Mouse (Mus musculus): ENCODE results near the gene Arhgef12. TPM values are rescaled to one million over a fixed set of nuclear protein-coding genes. Genes with fewer than 3 reads are reported as not detected.
A peak's percentile ranks its signal among the peaks of the same experiment; 100 is the strongest.

The Arhgef12 gene
- polyA plus RNA-seq, 1 experiment from 2014 or later: 16.8 TPM

GRCm38 (mm10) chr9:43106426-43107186 is 433 bp downstream of the Arhgef12 start:
- peaks cover 2% of the 10 kb centered on the region for H3K36me3 ChIP-seq (ENCODE audit: control insufficient read depth, insufficient read depth, low read length)
- no peaks in the 10 kb centered on the region for H3K27me3 ChIP-seq (ENCODE audit: control insufficient read depth, insufficient read depth, low read length)
- peak overlapping the region; percentile 91 for H3K4me3 ChIP-seq (ENCODE audit: low read depth, low read length)
- no peaks in the 10 kb centered on the region for H3K9me3 ChIP-seq (replicated peaks; ENCODE audit: control insufficient read depth, low read length)
- 28% methylated on average over 22 of the region's 22 CpGs for WGBS (ENCODE audit: insufficient replicate concordance)
- 0 out of 2 replicates have a peak, but pooled peaks have one; percentile 11 for ATAC-seq (replicated peaks; ENCODE audit: insufficient number of reproducible peaks, low FRiP score, low TSS enrichment)
- peaks cover 19% of the 10 kb centered on the region for H3K4me1 ChIP-seq (ENCODE audit: control insufficient read depth, insufficient read depth, low read length)
- H3K27ac ChIP-seq (ENCODE audit: low read depth, low read length): peak overlapping the region; percentile 94
- H3K4me2 ChIP-seq: peak overlapping the region; percentile 83
- peak overlapping the region; percentile 96 for H3K9ac ChIP-seq (ENCODE audit: low read depth, low read length)

DNA sequence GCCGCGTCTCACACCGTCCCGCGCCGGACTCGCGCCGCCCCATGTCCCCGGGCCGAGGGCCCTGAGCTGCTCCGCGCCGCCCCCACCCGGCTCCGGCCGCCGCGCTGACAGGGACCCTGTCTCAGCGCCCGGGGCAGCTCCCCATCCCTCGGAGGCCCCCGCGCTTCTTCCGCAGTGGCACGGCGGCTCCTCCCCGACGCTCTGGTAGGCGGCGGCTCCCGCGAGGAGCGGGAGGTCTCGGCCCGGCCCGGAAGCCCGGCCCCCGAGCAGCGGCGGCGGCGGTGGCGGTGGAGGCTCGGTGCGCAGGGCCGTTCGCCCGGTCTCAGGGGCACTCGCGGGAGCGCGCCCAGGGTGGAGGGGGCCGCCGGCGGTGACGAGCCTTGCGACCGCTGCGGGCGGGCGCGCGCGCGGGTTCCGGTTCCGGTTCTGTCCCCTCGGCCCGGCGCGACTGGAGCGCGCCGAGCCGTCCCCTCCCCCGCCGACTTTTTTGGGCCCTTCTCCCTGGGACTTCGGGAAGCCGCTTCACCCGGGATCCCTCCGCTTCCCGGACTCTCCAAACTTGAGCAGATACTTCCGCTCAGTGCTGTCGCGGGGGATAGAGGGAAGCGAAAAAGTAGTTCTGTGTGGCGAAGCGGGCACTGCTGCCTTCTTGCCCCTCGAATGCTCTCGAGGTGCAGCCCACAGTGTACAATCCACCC is 1.2 kb downstream of the Arhgef12 start:
- H3K4me2 ChIP-seq: peak overlapping the region; percentile 83
- no peaks in the 10 kb centered on the region for H3K36me3 ChIP-seq (ENCODE audit: control insufficient read depth, insufficient read depth, low read length)
- H3K9ac ChIP-seq (ENCODE audit: low read depth, low read length): peak overlapping the region; percentile 96
- peaks cover 20% of the 10 kb centered on the region for H3K4me1 ChIP-seq (ENCODE audit: control insufficient read depth, insufficient read depth, low read length)
- H3K27me3 ChIP-seq (ENCODE audit: control insufficient read depth, insufficient read depth, low read length): no peaks in the 10 kb centered on the region
- H3K4me3 ChIP-seq (ENCODE audit: low read depth, low read length): peak overlapping the region; percentile 91
- under 1% methylated on average over 55 of the region's 91 CpGs for WGBS (ENCODE audit: insufficient replicate concordance)
- H3K27ac ChIP-seq (ENCODE audit: low read depth, low read length): peak overlapping the region; percentile 94
- H3K9me3 ChIP-seq (replicated peaks; ENCODE audit: control insufficient read depth, low read length): no peaks in the 10 kb centered on the region
- peak; percentile 74 for ATAC-seq (replicated peaks; ENCODE audit: insufficient number of reproducible peaks, low FRiP score, low TSS enrichment)

- H3K9me3 ChIP-seq (replicated peaks; ENCODE audit: control insufficient read depth, low read length): no peaks in the 10 kb centered on the region
- WGBS (ENCODE audit: insufficient replicate concordance): under 1% methylated on average over 40 of the region's 40 CpGs
Measured at GRCm38 (mm10) chr9:43104873-43105663, 2.0 kb downstream of the Arhgef12 start.

DNA sequence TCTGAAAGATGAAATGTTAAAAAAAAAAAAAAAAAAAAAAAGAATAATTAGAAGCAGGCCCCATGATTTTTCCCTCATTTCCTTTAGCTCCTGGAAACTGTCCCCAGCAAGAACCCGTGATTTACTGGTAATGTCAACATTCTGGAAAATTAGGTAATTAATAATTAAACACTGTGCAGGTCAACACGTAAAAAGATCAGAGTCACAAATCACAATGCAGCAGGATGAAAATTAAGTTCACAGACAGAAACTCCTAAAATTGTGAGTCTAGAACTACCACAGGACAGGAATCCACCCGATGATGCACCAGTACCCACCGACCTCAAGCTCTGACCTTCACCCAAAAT is 2.5 kb downstream of the Arhgef12 start:
- H3K9me3 ChIP-seq (replicated peaks; ENCODE audit: control insufficient read depth, low read length): no peaks in the 10 kb centered on the region
- 13% methylated on average over 4 of the region's 4 CpGs for WGBS (ENCODE audit: insufficient replicate concordance)
- peak overlapping the region; percentile 94 for H3K27ac ChIP-seq (ENCODE audit: low read depth, low read length)
- no peaks in the 10 kb centered on the region for H3K27me3 ChIP-seq (ENCODE audit: control insufficient read depth, insufficient read depth, low read length)
- ATAC-seq (replicated peaks; ENCODE audit: insufficient number of reproducible peaks, low FRiP score, low TSS enrichment): no peak
- peaks cover 22% of the 10 kb centered on the region for H3K4me1 ChIP-seq (ENCODE audit: control insufficient read depth, insufficient read depth, low read length)
- H3K4me3 ChIP-seq (ENCODE audit: low read depth, low read length): peak overlapping the region; percentile 91
- H3K36me3 ChIP-seq (ENCODE audit: control insufficient read depth, insufficient read depth, low read length): no peaks in the 10 kb centered on the region
- peak overlapping the region; percentile 96 for H3K9ac ChIP-seq (ENCODE audit: low read depth, low read length)
- peak overlapping the region; percentile 83 for H3K4me2 ChIP-seq

More at GRCm38 (mm10) chr9:43104873-43105663, 2.0 kb downstream of the Arhgef12 start:
- H3K36me3 ChIP-seq (ENCODE audit: control insufficient read depth, insufficient read depth, low read length): no peaks in the 10 kb centered on the region
- H3K27me3 ChIP-seq (ENCODE audit: control insufficient read depth, insufficient read depth, low read length): no peaks in the 10 kb centered on the region
- H3K9ac ChIP-seq (ENCODE audit: low read depth, low read length): peak overlapping the region; percentile 96
- ATAC-seq (replicated peaks; ENCODE audit: insufficient number of reproducible peaks, low FRiP score, low TSS enrichment): no peak
- H3K27ac ChIP-seq (ENCODE audit: low read depth, low read length): peak overlapping the region; percentile 94
- peaks cover 22% of the 10 kb centered on the region for H3K4me1 ChIP-seq (ENCODE audit: control insufficient read depth, insufficient read depth, low read length)
- peak overlapping the region; percentile 83 for H3K4me2 ChIP-seq
- H3K4me3 ChIP-seq (ENCODE audit: low read depth, low read length): peak overlapping the region; percentile 91

- Histone ChIP-seq H3K27me3 (ENCODE audit: control insufficient read depth, insufficient read depth, low read length) (no peaks in the 10 kb centered on the region), H3K9me3 (replicated peaks; ENCODE audit: control insufficient read depth, low read length) (no peaks in the 10 kb centered on the region), H3K27ac (ENCODE audit: low read depth, low read length) (no peak overlapping the region), H3K9ac (ENCODE audit: low read depth, low read length) (peak overlapping the region; percentile 96; the same call in 1 of the 2 replicates), H3K4me2 (peak overlapping the region; percentile 83), H3K36me3 (ENCODE audit: control insufficient read depth, insufficient read depth, low read length) (no peaks in the 10 kb centered on the region), H3K4me3 (ENCODE audit: low read depth, low read length) (peak overlapping the region; percentile 91), H3K4me1 (ENCODE audit: control insufficient read depth, insufficient read depth, low read length) (peaks cover 22% of the 10 kb centered on the region)
- 42% methylated on average over 4 of the region's 4 CpGs for WGBS (ENCODE audit: insufficient replicate concordance)
- no peak for ATAC-seq (replicated peaks; ENCODE audit: insufficient number of reproducible peaks, low FRiP score, low TSS enrichment)
Measured at GRCm38 (mm10) chr9:43103675-43104299, 3.3 kb downstream of the Arhgef12 start.

GRCm38 (mm10) chr9:43102931-43103330 is 4.1 kb downstream of the Arhgef12 start:
- H3K36me3 ChIP-seq (ENCODE audit: control insufficient read depth, insufficient read depth, low read length): no peaks in the 10 kb centered on the region
- H3K4me1 ChIP-seq (ENCODE audit: control insufficient read depth, insufficient read depth, low read length): peaks cover 22% of the 10 kb centered on the region
- no peaks in the 10 kb centered on the region for H3K9me3 ChIP-seq (replicated peaks; ENCODE audit: control insufficient read depth, low read length)
- H3K27me3 ChIP-seq (ENCODE audit: control insufficient read depth, insufficient read depth, low read length): no peaks in the 10 kb centered on the region
- WGBS (ENCODE audit: insufficient replicate concordance): 79% methylated on average over 2 of the region's 2 CpGs
- H3K4me2 ChIP-seq: peak overlapping the region; percentile 83
- 0 out of 2 replicates have a peak, but pooled peaks have one; percentile 29 for ATAC-seq (replicated peaks; ENCODE audit: insufficient number of reproducible peaks, low FRiP score, low TSS enrichment)
- no peak overlapping the region for H3K27ac ChIP-seq (ENCODE audit: low read depth, low read length)
- peak overlapping the region; percentile 23 for H3K4me3 ChIP-seq (ENCODE audit: low read depth, low read length)
- H3K9ac ChIP-seq (ENCODE audit: low read depth, low read length): no peak overlapping the region; the same call in 1 of the 2 replicates

GRCm38 (mm10) chr9:43101936-43102595 is 5.0 kb downstream of the Arhgef12 start:
- Histone ChIP-seq H3K27me3 (ENCODE audit: control insufficient read depth, insufficient read depth, low read length) (no peaks in the 10 kb centered on the region), H3K9me3 (replicated peaks; ENCODE audit: control insufficient read depth, low read length) (no peaks in the 10 kb centered on the region), H3K4me2 (peak overlapping the region; percentile 83), H3K4me3 (ENCODE audit: low read depth, low read length) (peak overlapping the region; percentile 23), H3K4me1 (ENCODE audit: control insufficient read depth, insufficient read depth, low read length) (peaks cover 19% of the 10 kb centered on the region), H3K36me3 (ENCODE audit: control insufficient read depth, insufficient read depth, low read length) (no peaks in the 10 kb centered on the region), H3K27ac (ENCODE audit: low read depth, low read length) (peak overlapping the region; percentile 81), H3K9ac (ENCODE audit: low read depth, low read length) (no peak overlapping the region)
- 51% methylated on average over 8 of the region's 8 CpGs for WGBS (ENCODE audit: insufficient replicate concordance)
- peak; percentile 71 for ATAC-seq (replicated peaks; ENCODE audit: insufficient number of reproducible peaks, low FRiP score, low TSS enrichment)

Measured in heart, embryonic 11.5 days (tissue).